ENCODE assay signal across 7 mouse cellular contexts in genomic region chr17:49615241-49615651, GRCm38 (mm10). TPM values are rescaled to one million over a fixed set of nuclear protein-coding genes. Genes with fewer than 3 reads are reported as not detected.
DNase-seq lines count a peak whose midpoint lies in the region; ATAC-seq and TF ChIP-seq lines count a peak whose summit lies in the region.

No protein-coding gene starts in this region.

- TF ChIP-seq POLR2A in liver, adult 2 months (IDR thresholded peaks at IDR 0.05; ENCODE audit: extremely low read depth, insufficient read depth, low read length), result no peak

- DNase-seq in liver, adult 2 months (ENCODE audit: extremely low read depth, low read depth, low spot score), result no peak
- DNase-seq in liver (no peak), adipocyte (ENCODE audit: low spot score) (no peak)
- no peak for DNase-seq in forebrain, embryonic 11.5 days (ENCODE audit: low spot score)
- DNase-seq in limb, embryonic 10.5 days (ENCODE audit: low spot score), result no peak
- no peak for DNase-seq in layer of hippocampus, adult 9-10 months (ENCODE audit: low spot score)

- no peak overlapping the region for H3K27ac ChIP-seq in liver, adult 2 months (replicated peaks; ENCODE audit: insufficient read depth, low read depth, low read length)
- H3K27ac ChIP-seq in forebrain, embryonic 11.5 days (ENCODE audit: low read depth, low read length), result no peak overlapping the region
- peak overlapping the region; percentile 81 for H3K27ac ChIP-seq in limb, embryonic 10.5 days
- peak overlapping the region; percentile 72 for H3K27ac ChIP-seq in neural tube, embryonic 13.5 days (replicated peaks)

- no peaks in the 10 kb centered on the region for H3K9me3 ChIP-seq in forebrain, embryonic 11.5 days (ENCODE audit: control insufficient read depth, low read length)
- H3K9me3 ChIP-seq in limb, embryonic 10.5 days (replicated peaks), result no peaks in the 10 kb centered on the region
- H3K9me3 ChIP-seq in neural tube, embryonic 13.5 days, result no peaks in the 10 kb centered on the region

- H3K27me3 ChIP-seq in liver, adult 2 months (ENCODE audit: control insufficient read depth, insufficient read depth, low read length), result peaks cover 4% of the 10 kb centered on the region; the same call in 1 of the 2 replicates
- H3K27me3 ChIP-seq in forebrain, embryonic 11.5 days (ENCODE audit: control insufficient read depth, insufficient read depth, low read length), result no peaks in the 10 kb centered on the region
- no peaks in the 10 kb centered on the region for H3K27me3 ChIP-seq in limb, embryonic 10.5 days (ENCODE audit: low read depth, poor library complexity, severe bottlenecking)
- H3K27me3 ChIP-seq in neural tube, embryonic 13.5 days, result no peaks in the 10 kb centered on the region

- 0 out of 2 replicates have a peak, but pooled peaks cover 4% of the 10 kb centered on the region for H3K4me1 ChIP-seq in liver, adult 2 months (ENCODE audit: control insufficient read depth, insufficient read depth, low read length)
- H3K4me1 ChIP-seq in forebrain, embryonic 11.5 days (replicated peaks; ENCODE audit: control insufficient read depth, insufficient read depth, low read length), result no peaks in the 10 kb centered on the region
- H3K4me1 ChIP-seq in limb, embryonic 10.5 days, result peaks cover 15% of the 10 kb centered on the region
- H3K4me1 ChIP-seq in neural tube, embryonic 13.5 days (replicated peaks), result peaks cover 13% of the 10 kb centered on the region

- no peaks in the 10 kb centered on the region for H3K79me2 ChIP-seq in liver, adult 2 months (ENCODE audit: control insufficient read depth, insufficient read depth, low read length)

- peak; percentile 86 for ATAC-seq in forebrain, embryonic 11.5 days (replicated peaks; ENCODE audit: low FRiP score)
- peak; percentile 89 for ATAC-seq in neural tube, embryonic 13.5 days (ENCODE audit: low read depth)

- 2% methylated on average over 26 of the region's 26 CpGs for whole genome bisulfite sequencing in liver, adult 2 months
- WGBS in forebrain, embryonic 11.5 days, result under 1% methylated on average over 17 of the region's 26 CpGs
- WGBS in limb, embryonic 10.5 days, result 2% methylated on average over 26 of the region's 26 CpGs
- under 1% methylated on average over 25 of the region's 26 CpGs for WGBS in neural tube, embryonic 13.5 days

- no peaks in the 10 kb centered on the region for H3K36me3 ChIP-seq in liver, adult 2 months (ENCODE audit: control insufficient read depth, insufficient read depth, low read length)
- H3K36me3 ChIP-seq in forebrain, embryonic 11.5 days (ENCODE audit: control insufficient read depth, insufficient read depth, low read length), result no peaks in the 10 kb centered on the region
- no peaks in the 10 kb centered on the region for H3K36me3 ChIP-seq in limb, embryonic 10.5 days
- no peaks in the 10 kb centered on the region for H3K36me3 ChIP-seq in neural tube, embryonic 13.5 days

- peak overlapping the region; percentile 51 for H3K4me3 ChIP-seq in liver, adult 2 months (ENCODE audit: insufficient read depth, low read depth, low read length)
- peak overlapping the region; percentile 66 for H3K4me3 ChIP-seq in forebrain, embryonic 11.5 days (ENCODE audit: low read depth, low read length)
- peak overlapping the region; percentile 76 for H3K4me3 ChIP-seq in limb, embryonic 10.5 days
- H3K4me3 ChIP-seq in neural tube, embryonic 13.5 days, result peak overlapping the region; percentile 66

- H3K4me2 ChIP-seq in forebrain, embryonic 11.5 days (ENCODE audit: low read depth, low read length, severe bottlenecking), result peak overlapping the region; percentile 91
- peak overlapping the region; percentile 80 for H3K4me2 ChIP-seq in neural tube, embryonic 13.5 days

- TF ChIP-seq CTCF in liver, adult 2 months (IDR thresholded peaks at IDR 0.05; ENCODE audit: low read depth, low read length), result no peak

- H3K9ac ChIP-seq in liver, adult 2 months (ENCODE audit: low read depth, low read length), result peak overlapping the region; percentile 46; the same call in 1 of the 2 replicates
- peak overlapping the region; percentile 60 for H3K9ac ChIP-seq in forebrain, embryonic 11.5 days (ENCODE audit: low read length)
- peak overlapping the region; percentile 75 for H3K9ac ChIP-seq in neural tube, embryonic 13.5 days

RNA-seq across cellular contexts. Expression of gene Kif6, which starts 0.3 kb away (rescaled TPM):
- total RNA-seq in liver, adult 2 months (2014; rRNA removed), result not detected in 2 replicates
- not detected in 2 replicates for polyA plus RNA-seq in liver, adult 2 months (2012; rRNA removed)
- polyA plus RNA-seq in forebrain, embryonic 11.5 days (2014; fragmentation: Nextera tagmentation; extraction: Ambion mirVana), result 3.1 and 3.4 TPM in 2 replicates
- polyA plus RNA-seq in limb, embryonic 10.5 days (2016; fragmentation: Nextera tagmentation; extraction: Ambion mirVana), result 3.2 and 4.3 TPM in 2 replicates
- polyA plus RNA-seq in neural tube, embryonic 13.5 days (2015; fragmentation: Nextera tagmentation; extraction: Ambion mirVana), result 3.0 and 3.3 TPM in 2 replicates

RNA-seq across cellular contexts. Expression of gene Daam2, which starts 51.1 kb away (rescaled TPM):
- total RNA-seq in liver, adult 2 months (2014; rRNA removed), result 1.0 and 1.4 TPM in 2 replicates
- polyA plus RNA-seq in liver, adult 2 months (2012; rRNA removed), result 0.92 and 1.0 TPM in 2 replicates
- polyA plus RNA-seq in forebrain, embryonic 11.5 days (2014; fragmentation: Nextera tagmentation; extraction: Ambion mirVana), result 1.5 and 1.9 TPM in 2 replicates
- polyA plus RNA-seq in limb, embryonic 10.5 days (2016; fragmentation: Nextera tagmentation; extraction: Ambion mirVana), result 8.2 and 10.7 TPM in 2 replicates
- polyA plus RNA-seq in neural tube, embryonic 13.5 days (2015; fragmentation: Nextera tagmentation; extraction: Ambion mirVana), result 6.8 and 7.7 TPM in 2 replicates

Comparison
In these comparisons a context has a peak if more than half of its experiments do, and no peak if none do; other contexts are left out.
1. H3K27ac ChIP-seq: peak in limb, embryonic 10.5 days (single experiment) and neural tube, embryonic 13.5 days (single experiment); none in liver, adult 2 months (single experiment) and forebrain, embryonic 11.5 days (single experiment).
2. Peak in every context shown above with its lines, with median percentiles within 50 percentile points of each other: H3K4me3 ChIP-seq and H3K9ac ChIP-seq.